Mouse (Mus musculus): ENCODE data around the gene Rimbp2. TPM values are rescaled to one million over a fixed set of nuclear protein-coding genes. Genes with fewer than 3 reads are reported as not detected.
A peak's percentile ranks its signal among the peaks of the same experiment; 100 is the strongest.

The Rimbp2 gene
- total RNA-seq, 2 experiments from 2014 or later, result 137 to 150 TPM

- intact Hi-C loops (cut with DNase I), result no loop called here
- no peak for DNase-seq (ENCODE audit: low spot score in 2 of 2)
Measured at GRCm38 (mm10) chr5:128947093-128947492, 6.2 kb downstream of the Rimbp2 start.

GRCm38 (mm10) chr5:128940436-128940835 is 12.8 kb downstream of the Rimbp2 start:
- intact Hi-C loops (cut with DNase I), result no loop called here
- no peak for DNase-seq (ENCODE audit: low spot score in 2 of 2)

GRCm38 (mm10) chr5:128935359-128935899 is 17.9 kb downstream of the Rimbp2 start:
- intact Hi-C loops (cut with DNase I), result no loop called here
- no peak for DNase-seq (ENCODE audit: low spot score in 2 of 2)

GRCm38 (mm10) chr5:128932776-128933175 is 20.5 kb downstream of the Rimbp2 start:
- intact Hi-C loops (cut with DNase I), result no loop called here
- no peak for DNase-seq (ENCODE audit: low spot score in 2 of 2)

GRCm38 (mm10) chr5:128925073-128925472 is 28.2 kb downstream of the Rimbp2 start:
- intact Hi-C loops (cut with DNase I), result no loop called here
- DNase-seq (ENCODE audit: low spot score in 2 of 2), result peak in 1 of 2 experiments; percentile 70

- DNase-seq (ENCODE audit: low spot score in 2 of 2), result no peak
- intact Hi-C loops (cut with DNase I), result no loop called here
Measured at GRCm38 (mm10) chr5:128920112-128920511, 33.2 kb downstream of the Rimbp2 start.

GRCm38 (mm10) chr5:128917116-128917959 is 35.9 kb downstream of the Rimbp2 start:
- DNase-seq (ENCODE audit: low spot score in 2 of 2), result no peak
- intact Hi-C loops (cut with DNase I), result no loop called here

- DNase-seq (ENCODE audit: low spot score in 2 of 2), result no peak
- intact Hi-C loops (cut with DNase I), result loop anchor here (5.0 kb wide), 3 partner anchors 38 to 102 kb away; partner anchors contain the start of gene Rimbp2
Measured at GRCm38 (mm10) chr5:128913820-128914219, 39.5 kb downstream of the Rimbp2 start.

GRCm38 (mm10) chr5:128912374-128912773 is 40.9 kb downstream of the Rimbp2 start:
- intact Hi-C loops (cut with DNase I), result loop anchor here (5.0 kb wide), 3 partner anchors 40 to 100 kb away; partner anchors contain the start of gene Rimbp2
- peak in 1 of 2 experiments; percentile 68 for DNase-seq (ENCODE audit: low spot score in 2 of 2)

- intact Hi-C loops (cut with DNase I), result loop anchor here (5.0 kb wide), 3 partner anchors 41 to 99 kb away; partner anchors contain the start of gene Rimbp2
- DNase-seq (ENCODE audit: low spot score in 2 of 2), result peak; percentile 43 to 77
Measured at GRCm38 (mm10) chr5:128911593-128911992, 41.7 kb downstream of the Rimbp2 start.

GRCm38 (mm10) chr5:128904113-128904512 is 49.2 kb downstream of the Rimbp2 start:
- intact Hi-C loops (cut with DNase I), result no loop called here
- no peak for DNase-seq (ENCODE audit: low spot score in 2 of 2)

GRCm38 (mm10) chr5:128903120-128903519 is 50.2 kb downstream of the Rimbp2 start:
- intact Hi-C loops (cut with DNase I), result no loop called here
- no peak for DNase-seq (ENCODE audit: low spot score in 2 of 2)

GRCm38 (mm10) chr5:128899971-128900370 is 53.3 kb downstream of the Rimbp2 start:
- no peak for DNase-seq (ENCODE audit: low spot score in 2 of 2)
- intact Hi-C loops (cut with DNase I), result no loop called here

GRCm38 (mm10) chr5:128894921-128895320 is 58.4 kb downstream of the Rimbp2 start:
- intact Hi-C loops (cut with DNase I), result loop anchor here (2.0 kb wide), 1 partner anchor 48 kb away; no protein-coding TSS in a partner anchor
- peak in 1 of 2 experiments; percentile 70 for DNase-seq (ENCODE audit: low spot score in 2 of 2)

- intact Hi-C loops (cut with DNase I), result no loop called here
- DNase-seq (ENCODE audit: low spot score in 2 of 2), result no peak
Measured at GRCm38 (mm10) chr5:128887546-128887945, 65.7 kb downstream of the Rimbp2 start.

GRCm38 (mm10) chr5:128884320-128884719 is 69.0 kb downstream of the Rimbp2 start:
- DNase-seq (ENCODE audit: low spot score in 2 of 2), result no peak
- intact Hi-C loops (cut with DNase I), result no loop called here

GRCm38 (mm10) chr5:128879092-128879491 is 74.2 kb downstream of the Rimbp2 start:
- DNase-seq (ENCODE audit: low spot score in 2 of 2), result no peak
- intact Hi-C loops (cut with DNase I), result loop anchor here (5.0 kb wide), 1 partner anchor 62 kb away; no protein-coding TSS in a partner anchor

- DNase-seq (ENCODE audit: low spot score in 2 of 2), result peak; percentile 46 to 80
- intact Hi-C loops (cut with DNase I), result loop anchor here (2.0 to 5.0 kb wide), 2 partner anchors 31 to 60 kb away; no protein-coding TSS in a partner anchor
Measured at GRCm38 (mm10) chr5:128877425-128878035, 75.8 kb downstream of the Rimbp2 start.

- intact Hi-C loops (cut with DNase I), result no loop called here
- DNase-seq (ENCODE audit: low spot score in 2 of 2), result peak in 1 of 2 experiments; percentile 60
Measured at GRCm38 (mm10) chr5:128871706-128872105, 81.6 kb downstream of the Rimbp2 start.

GRCm38 (mm10) chr5:128866811-128867210 is 86.5 kb downstream of the Rimbp2 start:
- intact Hi-C loops (cut with DNase I), result no loop called here
- DNase-seq (ENCODE audit: low spot score in 2 of 2), result no peak
